Mouse (Mus musculus) CD4-positive helper T cell, adult 2 months (primary cell): ENCODE data around the gene Unc5a.

Source experiments
- DNase-seq: peaks from one replicate; pipeline ENCODE4 v3.0.0-alpha.2; 2012; ENCODE audit warnings: low read depth, missing footprints, low spot score

The Unc5a gene

GRCm38 (mm10) chr13:55002090-55002489, 52.9 kb downstream of the Unc5a start:
- DNase-seq, result no peak

GRCm38 (mm10) chr13:55004646-55005045, 55.4 kb downstream of the Unc5a start:
- DNase-seq, result no peak

- DNase-seq, result no peak
Measured at GRCm38 (mm10) chr13:55005691-55006414, 56.6 kb downstream of the Unc5a start.

- DNase-seq, result no peak
Measured at GRCm38 (mm10) chr13:55006415-55006742, 57.2 kb downstream of the Unc5a start.

GRCm38 (mm10) chr13:55008589-55008988, 59.4 kb downstream of the Unc5a start:
- no peak for DNase-seq

GRCm38 (mm10) chr13:55011103-55011502, 61.9 kb downstream of the Unc5a start:
- DNase-seq, result no peak

- DNase-seq, result peak; percentile 19
Measured at GRCm38 (mm10) chr13:55011981-55012478, 62.8 kb downstream of the Unc5a start.

GRCm38 (mm10) chr13:55013702-55014344, 64.6 kb downstream of the Unc5a start:
- DNase-seq, result peak; percentile 43

- no peak for DNase-seq
Measured at GRCm38 (mm10) chr13:55014451-55014850, 65.2 kb downstream of the Unc5a start.

GRCm38 (mm10) chr13:55017154-55017897, 68.1 kb downstream of the Unc5a start:
- no peak for DNase-seq

- DNase-seq, result peak; percentile 89
Measured at GRCm38 (mm10) chr13:55017898-55018599, 68.8 kb downstream of the Unc5a start.

GRCm38 (mm10) chr13:55018700-55019099, 69.5 kb downstream of the Unc5a start:
- DNase-seq, result peak; percentile 71

- peak; percentile 49 for DNase-seq
Measured at GRCm38 (mm10) chr13:55019181-55019580, 70.0 kb downstream of the Unc5a start.

GRCm38 (mm10) chr13:55020051-55020450, 70.8 kb downstream of the Unc5a start:
- DNase-seq, result no peak

GRCm38 (mm10) chr13:55021194-55021779, 72.1 kb downstream of the Unc5a start, which contains the start of gene Hk3:
Gene Hk3 (minus strand): TSS chr13:55021385.
- DNase-seq, result no peak

GRCm38 (mm10) chr13:55022256-55022655, 73.0 kb downstream of the Unc5a start:
- no peak for DNase-seq

- DNase-seq, result peak; percentile 70
Measured at GRCm38 (mm10) chr13:55022715-55023114, 73.5 kb downstream of the Unc5a start.

GRCm38 (mm10) chr13:55024215-55024614, 75.0 kb downstream of the Unc5a start:
- DNase-seq, result no peak

- no peak for DNase-seq
Measured at GRCm38 (mm10) chr13:55040016-55040415, 90.8 kb downstream of the Unc5a start.

- no peak for DNase-seq
Measured at GRCm38 (mm10) chr13:55047706-55048105, 98.5 kb downstream of the Unc5a start.
